Mouse (Mus musculus) gastrocnemius, adult 8-10 months (tissue): ENCODE results near the gene Siah2. TPM values are rescaled to one million over a fixed set of nuclear protein-coding genes. Genes with fewer than 3 reads are reported as not detected.

Experiments
- DNase-seq, 2 experiments: peaks; one replicate each; pipeline ENCODE4 v3.0.0; 2022; ENCODE audit warnings: low spot score in 2 of 2
- total RNA-seq, 4 experiments: library from RNA; stranded (reverse); gene quantifications; 2 replicates each; pipeline ENCODE4 v1.2.4; 2022

The Siah2 gene
- 10 to 100 TPM in 2 of 4 experiments, 1 to 10 TPM in 2; 8.5 to 11.6 (median 9.6) TPM for total RNA-seq

GRCm38 (mm10) chr3:58691997-58692721 is at the start of gene Siah2:
Gene Siah2 (minus strand): TSS chr3:58692400.
- peak; percentile 84 to 87 for DNase-seq

DNA sequence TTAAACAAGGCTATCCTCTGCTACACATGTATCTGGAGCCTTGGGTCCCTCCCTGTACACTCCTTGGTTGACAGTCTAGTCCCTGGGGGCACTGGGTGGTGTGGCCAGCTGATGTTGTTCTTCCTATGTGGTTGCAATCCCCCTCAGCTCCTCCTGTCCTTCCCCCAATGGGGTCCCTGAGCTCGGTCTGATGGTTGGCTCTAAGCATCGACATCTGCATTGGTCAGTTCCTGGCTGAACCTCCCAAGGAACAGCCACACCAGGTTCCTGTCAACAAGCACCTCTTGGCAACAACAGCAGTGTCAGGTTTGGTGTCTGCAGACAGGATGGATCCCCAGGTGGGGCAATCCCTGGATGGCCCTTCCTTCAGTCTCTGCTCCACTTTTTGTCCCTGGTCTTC is 47.3 kb upstream of the Siah2 start:
- DNase-seq, result no peak

DNA sequence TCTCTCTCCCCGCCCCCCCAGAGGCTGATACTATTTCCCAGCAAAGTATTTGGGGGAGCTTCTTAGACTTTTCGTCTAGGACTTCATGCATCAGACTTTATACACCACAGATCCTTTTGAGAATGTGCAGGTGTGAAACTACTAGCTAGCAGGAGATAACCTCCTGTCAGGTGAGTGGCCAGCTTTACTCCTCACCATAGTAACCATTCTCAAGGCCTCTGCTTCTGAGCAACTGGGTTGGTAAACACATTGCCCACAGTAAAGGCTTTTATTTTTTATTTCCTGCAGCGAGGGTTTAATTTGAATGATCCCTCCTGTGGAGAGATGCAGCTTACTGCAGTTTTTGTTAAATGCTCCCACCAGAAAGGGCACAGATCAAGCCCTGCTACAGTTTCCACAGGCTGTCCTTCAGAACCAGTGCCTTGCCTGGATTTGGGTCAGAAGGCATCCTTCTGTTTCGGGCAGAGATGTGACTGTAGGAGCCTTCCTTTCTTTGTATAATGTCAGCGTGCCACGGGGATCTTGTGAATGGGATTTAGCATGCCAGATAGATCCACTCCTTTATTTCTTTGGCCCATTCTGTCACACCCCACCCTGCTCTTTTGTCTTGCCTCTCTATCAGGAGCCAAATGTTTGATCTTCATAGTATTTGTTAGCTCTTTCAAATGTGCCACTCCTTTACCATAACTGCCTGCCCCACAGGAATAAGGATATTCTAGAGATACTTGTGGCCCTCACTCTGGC is 46.3 kb upstream of the Siah2 start:
- DNase-seq, result no peak

GRCm38 (mm10) chr3:58731520-58731919 is 39.3 kb upstream of the Siah2 start:
- DNase-seq, result no peak

GRCm38 (mm10) chr3:58730580-58730979 is 38.4 kb upstream of the Siah2 start:
- no peak for DNase-seq

DNA sequence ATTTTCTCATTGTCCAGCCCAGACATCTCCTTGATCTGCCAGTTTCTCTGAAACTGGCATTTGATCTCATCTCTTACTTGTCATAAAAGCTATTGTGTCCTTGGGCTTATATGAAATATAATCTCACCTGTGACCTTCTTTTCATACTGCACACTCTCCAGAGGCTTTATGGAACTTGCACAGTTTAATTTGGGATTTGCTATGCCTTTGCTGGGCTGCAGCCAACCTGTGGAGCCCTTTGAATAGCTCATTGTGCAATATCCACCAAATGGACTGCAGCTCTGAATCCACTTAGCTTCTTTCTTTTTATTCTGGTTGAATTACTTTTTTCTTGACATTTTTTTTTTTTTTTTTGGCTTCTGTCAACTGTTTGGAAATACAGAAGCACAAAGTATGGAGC is 37.3 kb upstream of the Siah2 start:
- DNase-seq, result no peak

- no peak for DNase-seq
Observed at GRCm38 (mm10) chr3:58727601-58728000, 35.4 kb upstream of the Siah2 start.

GRCm38 (mm10) chr3:58727012-58727411 is 34.8 kb upstream of the Siah2 start:
- DNase-seq, result no peak

- no peak for DNase-seq
Observed at GRCm38 (mm10) chr3:58726374-58726773, 34.2 kb upstream of the Siah2 start.

DNA sequence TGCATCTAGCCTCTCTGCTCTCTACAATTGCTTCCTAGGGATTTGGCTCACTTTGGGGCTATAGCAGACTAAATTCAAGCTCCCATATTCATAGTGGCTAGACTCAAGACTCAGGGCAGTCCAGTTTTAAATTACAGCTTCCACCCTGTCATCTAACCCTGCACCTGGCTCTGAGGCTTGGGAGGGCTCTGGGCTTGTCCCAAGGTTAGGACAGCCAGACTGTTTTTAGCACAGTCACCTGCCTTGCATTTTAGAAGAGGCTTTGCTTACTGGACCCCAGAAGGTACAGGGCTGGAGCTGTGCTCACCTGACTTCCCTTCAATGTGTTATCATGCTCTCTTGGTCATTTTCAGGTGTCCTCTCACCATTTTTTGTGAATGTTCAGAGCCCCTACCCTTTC is 32.6 kb upstream of the Siah2 start:
- peak in 1 of 2 experiments; percentile 28 for DNase-seq

DNA sequence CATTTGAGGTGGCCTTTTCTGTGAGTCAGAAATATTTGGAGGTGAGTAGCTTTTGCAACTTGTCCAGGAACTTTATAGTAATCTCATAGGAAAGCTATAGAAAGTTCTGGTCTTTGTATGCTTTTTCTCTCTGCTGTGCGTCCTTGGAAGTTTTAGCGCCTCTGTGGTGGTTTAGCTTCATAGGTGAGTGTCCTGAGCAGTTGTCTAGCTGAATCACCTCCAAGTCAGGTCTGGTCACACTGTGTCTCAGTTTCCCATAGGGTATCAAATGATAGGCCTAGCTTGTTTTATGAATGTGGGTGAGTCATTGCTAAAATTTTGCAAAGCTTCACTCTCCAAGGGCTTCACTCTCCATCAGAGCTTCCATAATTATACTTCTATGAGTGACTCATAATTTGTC is 31.5 kb upstream of the Siah2 start:
- DNase-seq, result no peak

DNA sequence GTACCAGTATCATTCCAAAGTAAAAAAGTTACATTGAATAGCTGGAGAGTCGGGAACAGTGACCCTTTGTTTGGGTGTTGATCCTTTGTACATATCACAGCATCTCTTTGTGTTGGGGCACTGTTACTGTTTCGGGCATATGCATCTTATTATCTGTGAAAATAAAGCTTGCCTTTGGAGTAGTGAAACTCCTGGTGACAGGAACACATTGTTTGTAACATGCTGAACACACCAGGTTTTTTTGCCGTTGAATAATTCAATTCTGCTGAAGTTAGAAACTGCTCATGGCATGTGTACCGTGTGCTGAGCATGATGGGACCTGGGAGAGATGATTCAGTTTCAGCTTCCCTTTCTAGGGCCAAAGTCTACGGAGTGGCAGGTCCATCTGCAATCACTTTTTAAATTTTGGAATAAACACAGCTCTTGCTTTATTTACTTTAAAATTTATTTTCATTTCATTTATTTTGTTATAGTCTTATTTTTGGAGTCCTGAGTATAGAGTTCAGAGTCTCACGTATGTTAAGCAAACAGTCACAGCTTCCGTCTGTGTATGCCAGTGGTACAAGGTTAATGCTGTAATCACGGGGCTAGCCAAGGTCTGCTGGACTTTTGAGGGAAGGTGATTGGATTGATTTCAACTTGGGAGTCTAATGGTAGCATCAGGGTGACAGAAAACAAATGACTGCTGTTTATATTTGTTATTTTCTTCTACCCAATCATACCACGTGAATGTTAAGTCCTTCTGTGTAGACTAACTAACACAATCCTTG is 27.4 kb upstream of the Siah2 start:
- no peak for DNase-seq

DNA sequence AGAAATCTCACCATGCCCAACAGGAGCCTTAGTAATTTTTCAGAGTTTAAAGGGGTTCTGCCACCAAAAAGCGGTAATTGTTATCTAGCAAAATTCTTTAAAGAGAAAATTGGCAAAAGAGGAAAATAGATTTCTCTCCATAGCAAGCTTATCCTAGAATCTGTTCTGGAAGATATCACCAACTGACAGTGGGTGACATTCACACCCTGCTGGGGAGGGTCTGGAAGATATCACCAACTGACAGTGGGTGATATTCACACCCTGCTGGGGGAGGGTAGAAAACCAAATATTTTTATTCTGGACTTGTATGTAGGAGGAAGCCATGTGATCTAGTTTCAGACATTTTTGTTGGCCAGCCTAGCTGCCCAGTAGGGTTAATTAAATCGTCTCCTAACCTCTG is 24.5 kb upstream of the Siah2 start:
- no peak for DNase-seq

GRCm38 (mm10) chr3:58714767-58715166 is 22.6 kb upstream of the Siah2 start:
- DNase-seq, result no peak

DNA sequence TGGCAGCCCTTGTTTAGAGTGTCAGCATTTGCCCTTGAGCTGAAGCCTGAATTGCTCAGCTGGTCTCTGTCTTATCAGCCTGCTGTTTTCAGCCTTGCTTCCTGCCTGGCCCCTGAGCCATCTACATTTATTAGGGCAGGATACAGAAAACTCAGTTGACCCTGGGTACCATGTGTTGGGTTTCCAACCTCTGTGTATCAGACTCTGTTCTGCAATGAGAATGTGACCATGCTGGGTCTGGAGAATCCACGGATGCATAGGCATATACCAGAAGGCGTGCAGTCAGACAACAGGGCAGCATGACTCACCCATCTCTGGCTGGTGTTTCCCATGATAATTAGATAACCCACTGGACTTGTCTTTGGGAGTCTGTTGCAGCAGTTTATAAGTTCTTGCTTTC is 21.8 kb upstream of the Siah2 start:
- no peak for DNase-seq

DNA sequence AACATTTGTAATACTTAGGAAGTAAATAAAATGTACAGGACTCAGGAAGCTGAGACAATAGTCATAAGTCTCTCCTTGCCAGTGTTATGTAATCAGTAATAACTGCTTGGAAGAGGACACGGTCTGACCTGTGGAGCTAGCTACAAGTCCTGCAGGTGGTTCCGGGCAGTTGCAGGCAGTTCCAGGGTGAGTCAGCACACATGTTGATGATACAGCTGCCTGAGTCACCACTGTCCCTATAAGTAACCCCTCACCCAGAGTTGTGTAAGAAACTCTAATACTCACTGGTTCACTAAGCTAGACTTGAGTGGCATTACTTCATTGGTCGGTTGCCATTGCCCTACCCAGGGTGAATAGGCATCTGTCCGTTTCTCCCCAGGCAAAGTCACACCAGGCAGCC is 21.0 kb upstream of the Siah2 start:
- no peak for DNase-seq

GRCm38 (mm10) chr3:58704547-58704946 is 12.3 kb upstream of the Siah2 start:
- no peak for DNase-seq

DNA sequence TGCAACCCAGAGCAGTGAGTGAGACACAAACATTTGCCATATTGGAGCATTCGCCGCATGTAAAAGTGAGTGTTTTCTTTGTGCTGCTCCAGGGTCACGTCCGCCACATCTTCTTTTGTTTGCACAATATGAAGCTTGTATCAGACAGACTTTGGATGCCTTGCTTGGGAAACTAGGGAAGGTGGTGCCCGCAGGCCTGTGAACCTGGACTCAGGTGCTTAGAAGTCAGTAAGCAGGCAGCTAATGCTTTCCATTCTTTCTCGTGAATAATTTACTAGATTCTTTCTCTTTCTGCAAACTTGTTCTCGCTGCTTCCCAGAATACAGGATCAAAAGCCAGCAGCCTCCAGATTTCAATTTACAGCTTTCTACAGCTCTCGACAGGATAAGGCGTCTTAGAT is 11.5 kb upstream of the Siah2 start:
- no peak for DNase-seq

- no peak for DNase-seq
Observed at GRCm38 (mm10) chr3:58702329-58702728, 10.1 kb upstream of the Siah2 start.

GRCm38 (mm10) chr3:58701441-58701840 is 9.2 kb upstream of the Siah2 start:
- no peak for DNase-seq

DNA sequence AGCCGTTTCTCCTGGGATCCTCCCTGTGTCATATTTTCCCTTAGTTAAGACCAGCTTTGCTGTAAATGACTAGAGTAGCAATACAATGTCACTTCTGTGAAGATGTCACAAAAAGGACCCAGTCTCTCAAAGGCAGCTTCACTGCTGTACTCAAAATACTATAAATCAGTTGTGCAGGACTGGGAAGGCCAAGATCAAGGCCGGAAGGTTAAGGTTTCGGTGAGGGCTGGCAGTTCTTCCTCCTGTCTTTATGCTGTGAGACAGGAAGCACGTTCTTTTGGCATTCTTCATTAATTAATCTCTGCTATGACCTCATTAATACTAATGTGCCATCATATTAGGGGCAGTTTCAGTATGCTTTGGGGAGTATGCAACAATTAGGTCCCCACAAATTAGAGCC is 5.7 kb upstream of the Siah2 start:
- DNase-seq, result no peak

- DNase-seq, result no peak
Observed at GRCm38 (mm10) chr3:58696806-58697205, 4.6 kb upstream of the Siah2 start.
